Mouse (Mus musculus): ENCODE results near the gene Def6.
"Not testable (repeated sequence)": the region's sequence is repeated elsewhere in the genome, so short reads cannot be mapped to it uniquely, and the experiment has no call there.

Def6 gene

GRCm38 (mm10) chr17:28207092-28207491, 486 bp upstream of the Def6 start:
- DNase-seq (ENCODE audit: extremely low spot score, low read depth, low spot score) = no peak

- DNase-seq (ENCODE audit: extremely low spot score, low read depth, low spot score) = no peak
Measured at GRCm38 (mm10) chr17:28208314-28208612, 685 bp downstream of the Def6 start.

GRCm38 (mm10) chr17:28209457-28210110, 2.0 kb downstream of the Def6 start:
- DNase-seq (ENCODE audit: extremely low spot score, low read depth, low spot score) = no peak

- no peak for DNase-seq (ENCODE audit: extremely low spot score, low read depth, low spot score)
Measured at GRCm38 (mm10) chr17:28211921-28212341, 4.4 kb downstream of the Def6 start.

GRCm38 (mm10) chr17:28212391-28212790, 4.8 kb downstream of the Def6 start:
- DNase-seq (ENCODE audit: extremely low spot score, low read depth, low spot score) = no peak

- DNase-seq (ENCODE audit: extremely low spot score, low read depth, low spot score) = no peak
Measured at GRCm38 (mm10) chr17:28213236-28213635, 5.7 kb downstream of the Def6 start.

GRCm38 (mm10) chr17:28216791-28217190, 9.2 kb downstream of the Def6 start:
- DNase-seq (ENCODE audit: extremely low spot score, low read depth, low spot score) = no peak

- DNase-seq (ENCODE audit: extremely low spot score, low read depth, low spot score) = no peak
Measured at GRCm38 (mm10) chr17:28217721-28218649, 10.4 kb downstream of the Def6 start.

GRCm38 (mm10) chr17:28222463-28222862, 14.9 kb downstream of the Def6 start:
- not testable (repeated sequence) for DNase-seq (ENCODE audit: extremely low spot score, low read depth, low spot score)

GRCm38 (mm10) chr17:28223561-28224391, 16.2 kb downstream of the Def6 start:
- no peak for DNase-seq (ENCODE audit: extremely low spot score, low read depth, low spot score)

- no peak for DNase-seq (ENCODE audit: extremely low spot score, low read depth, low spot score)
Measured at GRCm38 (mm10) chr17:28224615-28225014, 17.0 kb downstream of the Def6 start.

- peak; percentile 66 for DNase-seq (ENCODE audit: extremely low spot score, low read depth, low spot score)
Measured at GRCm38 (mm10) chr17:28226014-28226413, 18.4 kb downstream of the Def6 start.

GRCm38 (mm10) chr17:28230486-28230885, 22.9 kb downstream of the Def6 start:
- no peak for DNase-seq (ENCODE audit: extremely low spot score, low read depth, low spot score)

- no peak for DNase-seq (ENCODE audit: extremely low spot score, low read depth, low spot score)
Measured at GRCm38 (mm10) chr17:28231026-28231736, 23.6 kb downstream of the Def6 start.

GRCm38 (mm10) chr17:28232475-28233060, 25.0 kb downstream of the Def6 start, which contains the start of gene Ppard:
Gene Ppard, plus strand, starts transcription at chr17:28232700.
- DNase-seq (ENCODE audit: extremely low spot score, low read depth, low spot score) = peak; percentile 74

- DNase-seq (ENCODE audit: extremely low spot score, low read depth, low spot score) = no peak
Measured at GRCm38 (mm10) chr17:28233091-28233731, 25.6 kb downstream of the Def6 start.

- DNase-seq (ENCODE audit: extremely low spot score, low read depth, low spot score) = no peak
Measured at GRCm38 (mm10) chr17:28234641-28235040, 27.1 kb downstream of the Def6 start.

GRCm38 (mm10) chr17:28235982-28236635, 28.5 kb downstream of the Def6 start:
- DNase-seq (ENCODE audit: extremely low spot score, low read depth, low spot score) = no peak

- DNase-seq (ENCODE audit: extremely low spot score, low read depth, low spot score) = no peak
Measured at GRCm38 (mm10) chr17:28236636-28237015, 29.0 kb downstream of the Def6 start.

Data from hindlimb bud, embryonic 11.5 days (tissue).